Comparison of ENCODE assay signal across 7 mouse cellular contexts in the genomic region with DNA sequence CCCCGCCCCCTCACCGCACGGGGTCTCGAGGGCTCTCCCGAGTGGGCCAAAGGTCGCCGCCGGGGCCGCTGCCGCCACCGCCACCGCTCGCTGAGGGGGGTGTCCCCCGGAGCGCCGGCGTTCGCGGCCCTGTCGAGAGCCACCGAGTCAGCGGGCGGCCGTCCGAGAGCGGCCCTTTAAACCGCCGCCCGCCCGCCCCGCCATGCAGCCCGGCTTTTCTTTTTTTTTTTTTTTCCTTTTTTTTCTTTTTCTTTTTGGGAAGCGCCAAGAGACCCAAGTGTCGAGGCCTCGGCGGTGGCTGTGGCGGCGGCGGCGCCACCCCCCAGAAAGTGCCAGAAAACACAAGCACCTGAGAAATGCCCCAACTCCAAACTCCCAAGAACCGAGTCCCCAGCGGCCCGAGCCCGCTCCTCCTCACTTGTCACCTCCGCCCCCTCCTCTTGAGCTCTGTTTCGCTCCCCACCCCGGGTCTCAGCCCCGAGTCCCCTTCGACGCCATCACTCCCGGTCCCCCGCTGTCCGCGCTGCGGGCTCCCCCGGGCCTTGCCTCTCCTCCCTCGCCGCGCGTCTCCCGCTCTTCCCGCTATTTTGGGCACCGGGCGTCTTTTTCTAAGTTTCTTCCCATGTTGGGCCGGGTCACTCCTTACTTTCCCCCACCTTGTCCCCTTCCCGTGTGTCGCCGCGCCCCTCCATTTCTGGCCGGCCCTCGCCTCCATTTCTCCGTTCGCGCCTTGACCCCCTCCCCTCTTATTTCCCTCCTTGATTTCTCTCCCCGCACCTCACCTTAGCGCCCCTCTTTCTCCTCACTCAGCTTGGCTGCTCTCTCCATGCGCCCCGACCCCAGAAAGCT. TPM values are rescaled to one million over a fixed set of nuclear protein-coding genes. Genes with fewer than 3 reads are reported as not detected.
DNase-seq lines count a peak whose midpoint lies in the region; ATAC-seq and TF ChIP-seq lines count a peak whose summit lies in the region.

No protein-coding gene starts in this region.

- no peaks in the 10 kb centered on the region for H3K9me3 ChIP-seq in embryonic facial prominence, embryonic 11.5 days (replicated peaks; ENCODE audit: control insufficient read depth, low read length)
- no peaks in the 10 kb centered on the region for H3K9me3 ChIP-seq in hindbrain, embryonic 13.5 days

- no peak for TF ChIP-seq POLR2A in lung, adult 2 months (IDR thresholded peaks at IDR 0.05; ENCODE audit: borderline replicate concordance, extremely low read depth, low read depth, low read length)
- no peak for TF ChIP-seq POLR2A in small intestine, adult 2 months (IDR thresholded peaks at IDR 0.05; ENCODE audit: low read depth, low read length)

- WGBS in embryonic facial prominence, embryonic 11.5 days: 25% methylated on average over 68 of the region's 78 CpGs
- 26% methylated on average over 65 of the region's 78 CpGs for WGBS in hindbrain, embryonic 13.5 days
- 23% methylated on average over 72 of the region's 78 CpGs for WGBS in lung, adult 2 months
- WGBS in small intestine, adult 2 months: 13% methylated on average over 63 of the region's 78 CpGs

- no peak for TF ChIP-seq CTCF in lung, adult 2 months (IDR thresholded peaks at IDR 0.05; ENCODE audit: insufficient read depth, low read length)
- no peak for TF ChIP-seq CTCF in small intestine, adult 2 months (IDR thresholded peaks at IDR 0.05; ENCODE audit: extremely low read depth, insufficient read length, insufficient replicate concordance, low read depth, low read length)

- H3K4me1 ChIP-seq in embryonic facial prominence, embryonic 11.5 days (ENCODE audit: control insufficient read depth, insufficient read depth, low read length): no peaks in the 10 kb centered on the region
- H3K4me1 ChIP-seq in hindbrain, embryonic 13.5 days (replicated peaks): peaks cover 4% of the 10 kb centered on the region; the same call in 1 of the 2 replicates
- no peaks in the 10 kb centered on the region; the same call in 1 of the 2 replicates for H3K4me1 ChIP-seq in lung, adult 2 months (ENCODE audit: control insufficient read depth, insufficient read depth, low read length)
- no peaks in the 10 kb centered on the region for H3K4me1 ChIP-seq in small intestine, adult 2 months (ENCODE audit: control insufficient read depth, insufficient read depth, insufficient read length, low read length)

- peak overlapping the region; percentile 84 for H3K4me2 ChIP-seq in embryonic facial prominence, embryonic 11.5 days (ENCODE audit: low read depth, low read length)
- H3K4me2 ChIP-seq in hindbrain, embryonic 13.5 days: peak overlapping the region; percentile 76

- H3K27me3 ChIP-seq in embryonic facial prominence, embryonic 11.5 days (ENCODE audit: control insufficient read depth, insufficient read depth, low read length): peaks cover 18% of the 10 kb centered on the region
- peaks cover 66% of the 10 kb centered on the region for H3K27me3 ChIP-seq in hindbrain, embryonic 13.5 days
- no peaks in the 10 kb centered on the region for H3K27me3 ChIP-seq in small intestine, adult 2 months (ENCODE audit: control insufficient read depth, insufficient read depth, low read length)

- no peak overlapping the region for H3K9ac ChIP-seq in embryonic facial prominence, embryonic 11.5 days (replicated peaks; ENCODE audit: low read length)
- H3K9ac ChIP-seq in hindbrain, embryonic 13.5 days: peak overlapping the region; percentile 58; the same call in 1 of the 2 replicates

- DNase-seq in spleen, adult 18-20 months: peak; percentile 21 to 22
- DNase-seq in spleen, adult 12 weeks (ENCODE audit: low spot score): no peak
- no peak for DNase-seq in embryonic facial prominence, embryonic 11.5 days (ENCODE audit: low spot score)
- peak; percentile 36 for DNase-seq in lung, adult 2 months
- no peak for DNase-seq in natural killer cell, adult 2 months (ENCODE audit: low spot score in 2 of 2)

- H3K27ac ChIP-seq in embryonic facial prominence, embryonic 11.5 days (replicated peaks; ENCODE audit: low read depth, low read length): no peak overlapping the region
- H3K27ac ChIP-seq in hindbrain, embryonic 13.5 days: no peak overlapping the region
- H3K27ac ChIP-seq in small intestine, adult 2 months (ENCODE audit: insufficient read depth, low read depth, low read length): no peak overlapping the region

- no peak; the same call in 1 of the 2 replicates for ATAC-seq in embryonic facial prominence, embryonic 11.5 days (replicated peaks; ENCODE audit: insufficient number of reproducible peaks, low FRiP score, low TSS enrichment, low read depth)
- peak; percentile 59 for ATAC-seq in hindbrain, embryonic 13.5 days (ENCODE audit: low FRiP score)

- H3K4me3 ChIP-seq in embryonic facial prominence, embryonic 11.5 days (ENCODE audit: low read depth, low read length): peak overlapping the region; percentile 42
- H3K4me3 ChIP-seq in hindbrain, embryonic 13.5 days: peak overlapping the region; percentile 54
- peak overlapping the region; percentile 67 for H3K4me3 ChIP-seq in lung, adult 2 months (replicated peaks; ENCODE audit: extremely low read depth, low read depth, low read length)
- peak overlapping the region; percentile 80 for H3K4me3 ChIP-seq in small intestine, adult 2 months (ENCODE audit: low read depth, low read length)

- H3K36me3 ChIP-seq in embryonic facial prominence, embryonic 11.5 days (replicated peaks; ENCODE audit: control insufficient read depth, insufficient read depth, low read depth, low read length): no peaks in the 10 kb centered on the region
- no peaks in the 10 kb centered on the region for H3K36me3 ChIP-seq in hindbrain, embryonic 13.5 days
- no peaks in the 10 kb centered on the region for H3K36me3 ChIP-seq in small intestine, adult 2 months (ENCODE audit: control insufficient read depth, insufficient read depth, low read length)

RNA-seq across cellular contexts. Expression of a gene that starts 0.7 kb away (rescaled TPM):
- 137 and 141 TPM in 2 replicates for polyA plus RNA-seq in embryonic facial prominence, embryonic 11.5 days (2014; fragmentation: Nextera tagmentation; extraction: Ambion mirVana)
- polyA plus RNA-seq in hindbrain, embryonic 13.5 days (2015; fragmentation: Nextera tagmentation; extraction: Ambion mirVana): 121 and 127 TPM in 2 replicates
- polyA plus RNA-seq in lung, adult 2 months (2012; rRNA removed): 128 and 308 TPM in 2 replicates
- polyA plus RNA-seq in small intestine, adult 2 months (2012; rRNA removed): 23.1 and 58.3 TPM in 2 replicates

Comparison
In these comparisons a context has a peak if more than half of its experiments do, and no peak if none do; other contexts are left out.
1. DNase-seq: peak in spleen, adult 18-20 months (2 of 2) and lung, adult 2 months (single experiment); none in spleen, adult 12 weeks (single experiment), embryonic facial prominence, embryonic 11.5 days (single experiment) and natural killer cell, adult 2 months (0 of 2).
2. Peak in every context shown above with its lines, with median percentiles within 50 percentile points of each other: H3K4me3 ChIP-seq.